Mouse (Mus musculus) layer of hippocampus, adult 2 months (tissue): ENCODE measurements around the gene Baz2b. TPM values are rescaled to one million over a fixed set of nuclear protein-coding genes. Genes with fewer than 3 reads are reported as not detected.
"Not testable (repeated sequence)": the region's sequence is repeated elsewhere in the genome, so short reads cannot be mapped to it uniquely, and the experiment has no call there.

ENCODE experiments used
- DNase-seq, 2 experiments: peaks; one replicate each; pipeline ENCODE4 v3.0.0; 2022; ENCODE audit warnings: low spot score in 2 of 2
- H3K27ac ChIP-seq: fragments of 200-600 bp; 2 replicates; pipeline ENCODE4 v1.8.1; 2022
- H3K4me3 ChIP-seq: fragments of 200-600 bp; 2 replicates; pipeline ENCODE4 v1.8.1; 2022; ENCODE audit warnings: mild to moderate bottlenecking
- CTCF ChIP-seq: fragments of 200-600 bp; conservative IDR thresholded peaks from 2 replicates; pipeline ENCODE4 v1.8.1; 2022; ENCODE audit warnings: antibody characterized with exemption, mild to moderate bottlenecking, moderate library complexity
- total RNA-seq, 2 experiments: library from RNA; stranded (reverse); gene quantifications; 2 replicates each; pipeline ENCODE4 v1.2.3; 2021

Baz2b gene
- total RNA-seq, 2 experiments from 2014 or later: 57.7 to 59.2 TPM

- TF ChIP-seq CTCF: no peak
- no peak for DNase-seq
- Histone ChIP-seq H3K4me3 (no peak overlapping the region), H3K27ac (no peak overlapping the region)
Observed at GRCm38 (mm10) chr2:60088785-60089527, 120.7 kb downstream of the Baz2b start.

- Histone ChIP-seq H3K4me3 (no peak overlapping the region), H3K27ac (no peak overlapping the region)
- no peak for TF ChIP-seq CTCF
- DNase-seq: no peak
Observed at GRCm38 (mm10) chr2:60086197-60086903, 123.3 kb downstream of the Baz2b start.

GRCm38 (mm10) chr2:60084823-60085222 lies 124.8 kb downstream of the Baz2b start:
- Histone ChIP-seq H3K27ac (no peak overlapping the region), H3K4me3 (no peak overlapping the region)
- no peak for DNase-seq
- TF ChIP-seq CTCF: no peak

GRCm38 (mm10) chr2:60082984-60083636 lies 126.5 kb downstream of the Baz2b start:
- Histone ChIP-seq H3K27ac (peak overlapping the region; percentile 63), H3K4me3 (peak overlapping the region; percentile 20; the same call in 1 of the 2 replicates)
- DNase-seq: peak; percentile 59 to 63
- TF ChIP-seq CTCF: no peak

- TF ChIP-seq CTCF: no peak
- no peak overlapping the region for H3K4me3 ChIP-seq
- peak overlapping the region; percentile 63; the same call in 1 of the 2 replicates for H3K27ac ChIP-seq
- no peak for DNase-seq
Observed at GRCm38 (mm10) chr2:60082225-60082624, 127.4 kb downstream of the Baz2b start.

GRCm38 (mm10) chr2:60080831-60081230 lies 128.8 kb downstream of the Baz2b start:
- no peak for DNase-seq
- H3K27ac ChIP-seq: no peak overlapping the region
- no peak for TF ChIP-seq CTCF

GRCm38 (mm10) chr2:60077631-60078030 lies 132.0 kb downstream of the Baz2b start:
- no peak for DNase-seq
- H3K4me3 ChIP-seq: no peak overlapping the region
- TF ChIP-seq CTCF: no peak

More at GRCm38 (mm10) chr2:60080831-60081230, 128.8 kb downstream of the Baz2b start:
- no peak overlapping the region for H3K4me3 ChIP-seq

GRCm38 (mm10) chr2:60076800-60077199 lies 132.8 kb downstream of the Baz2b start:
- Histone ChIP-seq H3K27ac (no peak overlapping the region), H3K4me3 (no peak overlapping the region)
- no peak for TF ChIP-seq CTCF
- no peak for DNase-seq

More at GRCm38 (mm10) chr2:60077631-60078030, 132.0 kb downstream of the Baz2b start:
- H3K27ac ChIP-seq: no peak overlapping the region

- DNase-seq: no peak
- H3K27ac ChIP-seq: no peak overlapping the region
- TF ChIP-seq CTCF: no peak
- no peak overlapping the region for H3K4me3 ChIP-seq
Observed at GRCm38 (mm10) chr2:60076025-60076424, 133.6 kb downstream of the Baz2b start.

- DNase-seq, H3K4me3 ChIP-seq, H3K27ac ChIP-seq: not testable (repeated sequence)
Observed at GRCm38 (mm10) chr2:60073798-60074197, 135.8 kb downstream of the Baz2b start.

GRCm38 (mm10) chr2:60071813-60072212 lies 137.8 kb downstream of the Baz2b start:
- TF ChIP-seq CTCF: no peak
- no peak overlapping the region; the same call in 1 of the 2 replicates for H3K27ac ChIP-seq
- no peak overlapping the region for H3K4me3 ChIP-seq
- DNase-seq: no peak

- Histone ChIP-seq H3K4me3 (no peak overlapping the region), H3K27ac (no peak overlapping the region)
- no peak for DNase-seq
- no peak for TF ChIP-seq CTCF
Observed at GRCm38 (mm10) chr2:60070938-60071337, 138.7 kb downstream of the Baz2b start.

- Histone ChIP-seq H3K27ac (no peak overlapping the region), H3K4me3 (no peak overlapping the region)
- no peak for DNase-seq
- no peak for TF ChIP-seq CTCF
Observed at GRCm38 (mm10) chr2:60068468-60068867, 141.2 kb downstream of the Baz2b start.

- no peak overlapping the region for H3K27ac ChIP-seq
- DNase-seq: no peak
- H3K4me3 ChIP-seq: no peak overlapping the region
- TF ChIP-seq CTCF: no peak
Observed at GRCm38 (mm10) chr2:60065415-60065814, 144.2 kb downstream of the Baz2b start.
